Mouse (Mus musculus): ENCODE results near the gene Defb35. TPM values are rescaled to one million over a fixed set of nuclear protein-coding genes. Genes with fewer than 3 reads are reported as not detected.

The Defb35 gene
- total and polyA plus RNA-seq, 3 experiments = not detected

DNA sequence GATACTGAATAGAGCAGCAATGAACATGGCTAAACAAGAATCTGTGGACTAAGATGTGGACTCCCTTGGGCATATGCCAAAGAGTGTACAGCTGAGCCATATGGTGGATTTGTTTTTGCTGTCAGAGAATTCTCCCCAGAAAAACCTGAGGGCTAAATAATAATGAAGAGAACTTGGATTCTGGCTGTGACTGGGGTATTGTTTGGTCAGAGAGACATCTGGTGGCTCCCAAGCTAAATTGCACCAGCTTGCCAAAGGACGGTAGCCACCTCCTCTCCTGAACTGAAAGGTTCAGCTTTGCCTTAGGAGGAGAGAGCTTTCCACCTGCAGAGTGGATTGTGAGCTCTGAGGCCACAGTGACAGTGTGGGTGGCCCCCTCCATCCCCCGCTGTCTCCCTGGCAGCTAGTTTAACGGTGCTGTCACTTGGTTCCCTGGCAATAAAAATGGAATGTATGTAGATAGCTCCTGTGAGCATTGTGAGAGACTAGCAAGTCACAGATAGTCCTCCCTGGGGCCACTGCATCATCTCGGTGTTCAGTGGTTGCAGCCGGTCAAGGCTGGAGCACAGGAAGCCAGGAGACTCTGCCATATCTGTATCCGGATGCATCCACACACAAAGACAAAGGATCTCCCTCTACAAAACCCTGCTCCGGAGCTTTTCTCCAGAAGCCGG, 43.6 kb downstream of the Defb35 start:
- TF ChIP-seq RAD21 (IDR thresholded peaks at IDR 0.05; ENCODE audit: low read depth, low read length) = peak; percentile 41
- TF ChIP-seq JUND (IDR thresholded peaks at IDR 0.05; ENCODE audit: low read depth, low read length) = no peak
- TF ChIP-seq CTCF (IDR thresholded peaks at IDR 0.05 in 2 of 3, conservative IDR thresholded peaks at IDR 0.05 in 1 of 3; ENCODE audit: control insufficient read depth in 1 of 3, insufficient read depth in 1 of 3, low read depth in 2 of 3, low read length in 3 of 3, poor library complexity in 1 of 3, severe bottlenecking in 1 of 3) = peak; percentile 9 to 32 (median 21); a peak in 3 of 6 replicates
- peak; percentile 38 for TF ChIP-seq SMC3 (IDR thresholded peaks at IDR 0.05; ENCODE audit: low read depth, low read length)
- no peak for TF ChIP-seq MAX (IDR thresholded peaks at IDR 0.05; ENCODE audit: low read length)
- H3K79me2 ChIP-seq (ENCODE audit: control insufficient read depth, insufficient read depth, low read length, poor library complexity) = no peaks in the 10 kb centered on the region
- no peaks in the 10 kb centered on the region for H3K4me1 ChIP-seq (ENCODE audit: control insufficient read depth in 1 of 2, insufficient read depth in 2 of 2, low read length in 2 of 2)
- no peak overlapping the region for H3K27ac ChIP-seq (ENCODE audit: control insufficient read depth, low read depth, low read length)
- H3K4me3 ChIP-seq (ENCODE audit: control insufficient read depth in 1 of 2, insufficient read depth in 1 of 2, low read depth in 2 of 2, low read length in 2 of 2) = no peak overlapping the region
- H3K9me3 ChIP-seq (replicated peaks; ENCODE audit: insufficient read depth, low read length) = no peaks in the 10 kb centered on the region
- no peaks in the 10 kb centered on the region for H3K27me3 ChIP-seq (ENCODE audit: control insufficient read depth in 1 of 2, insufficient read depth in 2 of 2, low read length in 2 of 2)
- DNase-seq (ENCODE audit: low read depth, low spot score) = no peak
- H3K9ac ChIP-seq (ENCODE audit: control insufficient read depth, low read depth, low read length, poor library complexity, severe bottlenecking) = no peak overlapping the region
- H3K36me3 ChIP-seq (ENCODE audit: control insufficient read depth in 1 of 2, insufficient read depth in 2 of 2, low read length in 2 of 2) = no peaks in the 10 kb centered on the region

Other genes with a start within 250 kb of the Defb35 start
- gene AY761184, start 234.7 kb upstream of the Defb35 start, total RNA-seq (2012; rRNA removed) = not detected in 2 replicates
- gene AY761184, start 234.7 kb upstream of the Defb35 start, polyA plus RNA-seq (2012; ENCODE audit: insufficient read depth in 1 of 2, insufficient read length in 2 of 2, low read depth in 1 of 2, low replicate concordance in 2 of 2, missing spikeins in 1 of 2) = not detected
- gene Defa24, start 203.9 kb upstream of the Defb35 start, total RNA-seq (2012; rRNA removed) = not detected in 2 replicates
- not detected for gene Defa24, start 203.9 kb upstream of the Defb35 start, polyA plus RNA-seq (2012; ENCODE audit: insufficient read depth in 1 of 2, insufficient read length in 2 of 2, low read depth in 1 of 2, low replicate concordance in 2 of 2, missing spikeins in 1 of 2)
- gene Defb50, start 114.8 kb upstream of the Defb35 start, total RNA-seq (2012; rRNA removed) = not detected in 2 replicates
- not detected for gene Defb50, start 114.8 kb upstream of the Defb35 start, polyA plus RNA-seq (2012; ENCODE audit: insufficient read depth in 1 of 2, insufficient read length in 2 of 2, low read depth in 1 of 2, low replicate concordance in 2 of 2, missing spikeins in 1 of 2)
- gene Defb2, start 98.4 kb upstream of the Defb35 start, total RNA-seq (2012; rRNA removed) = not detected in 2 replicates
- gene Defb2, start 98.4 kb upstream of the Defb35 start, polyA plus RNA-seq (2012; ENCODE audit: insufficient read depth in 1 of 2, insufficient read length in 2 of 2, low read depth in 1 of 2, low replicate concordance in 2 of 2, missing spikeins in 1 of 2) = not detected
- gene Defb10, start 79.5 kb upstream of the Defb35 start, total RNA-seq (2012; rRNA removed) = not detected in 2 replicates
- gene Defb10, start 79.5 kb upstream of the Defb35 start, polyA plus RNA-seq (2012; ENCODE audit: insufficient read depth in 1 of 2, insufficient read length in 2 of 2, low read depth in 1 of 2, low replicate concordance in 2 of 2, missing spikeins in 1 of 2) = not detected
- not detected in 2 replicates for gene Defb9, start 52.9 kb upstream of the Defb35 start, total RNA-seq (2012; rRNA removed)
- not detected for gene Defb9, start 52.9 kb upstream of the Defb35 start, polyA plus RNA-seq (2012; ENCODE audit: insufficient read depth in 1 of 2, insufficient read length in 2 of 2, low read depth in 1 of 2, low replicate concordance in 2 of 2, missing spikeins in 1 of 2)
- gene Defb11, start 31.9 kb upstream of the Defb35 start, total RNA-seq (2012; rRNA removed) = not detected in 2 replicates
- gene Defb11, start 31.9 kb upstream of the Defb35 start, polyA plus RNA-seq (2012; ENCODE audit: insufficient read depth in 1 of 2, insufficient read length in 2 of 2, low read depth in 1 of 2, low replicate concordance in 2 of 2, missing spikeins in 1 of 2) = not detected
- gene Defb15, start 5.6 kb upstream of the Defb35 start, total RNA-seq (2012; rRNA removed) = not detected in 2 replicates
- gene Defb15, start 5.6 kb upstream of the Defb35 start, polyA plus RNA-seq (2012; ENCODE audit: insufficient read depth in 1 of 2, insufficient read length in 2 of 2, low read depth in 1 of 2, low replicate concordance in 2 of 2, missing spikeins in 1 of 2) = not detected
- gene Defb13, start 8.4 kb downstream of the Defb35 start, total RNA-seq (2012; rRNA removed) = not detected in 2 replicates
- gene Defb13, start 8.4 kb downstream of the Defb35 start, polyA plus RNA-seq (2012; ENCODE audit: insufficient read depth in 1 of 2, insufficient read length in 2 of 2, low read depth in 1 of 2, low replicate concordance in 2 of 2, missing spikeins in 1 of 2) = not detected
- not detected in 2 replicates for gene Fam90a1a, start 20.4 kb downstream of the Defb35 start, total RNA-seq (2012; rRNA removed)
- not detected for gene Fam90a1a, start 20.4 kb downstream of the Defb35 start, polyA plus RNA-seq (2012; ENCODE audit: insufficient read depth in 1 of 2, insufficient read length in 2 of 2, low read depth in 1 of 2, low replicate concordance in 2 of 2, missing spikeins in 1 of 2)
- gene Ccdc70, start 31.4 kb downstream of the Defb35 start, total RNA-seq (2012; rRNA removed) = not detected in 2 replicates
- not detected for gene Ccdc70, start 31.4 kb downstream of the Defb35 start, polyA plus RNA-seq (2012; ENCODE audit: insufficient read depth in 1 of 2, insufficient read length in 2 of 2, low read depth in 1 of 2, low replicate concordance in 2 of 2, missing spikeins in 1 of 2)
- 28.7 and 32.5 TPM in 2 replicates for gene Atp7b, start 122.0 kb downstream of the Defb35 start, total RNA-seq (2012; rRNA removed)
- 10 to 100 TPM in 1 of 2 experiments, not detected in 1; 29.4 TPM for gene Atp7b, start 122.0 kb downstream of the Defb35 start, polyA plus RNA-seq (2012; ENCODE audit: insufficient read depth in 1 of 2, insufficient read length in 2 of 2, low read depth in 1 of 2, low replicate concordance in 2 of 2, missing spikeins in 1 of 2)
- gene Alg11, start 122.4 kb downstream of the Defb35 start, total RNA-seq (2012; rRNA removed) = 18.6 and 22.2 TPM in 2 replicates
- gene Alg11, start 122.4 kb downstream of the Defb35 start, polyA plus RNA-seq (2012; ENCODE audit: insufficient read depth in 1 of 2, insufficient read length in 2 of 2, low read depth in 1 of 2, low replicate concordance in 2 of 2, missing spikeins in 1 of 2) = 10 to 100 TPM; 17.2 to 55.0 TPM
- gene Nek5, start 186.7 kb downstream of the Defb35 start, total RNA-seq (2012; rRNA removed) = not detected in 2 replicates
- gene Nek5, start 186.7 kb downstream of the Defb35 start, polyA plus RNA-seq (2012; ENCODE audit: insufficient read depth in 1 of 2, insufficient read length in 2 of 2, low read depth in 1 of 2, low replicate concordance in 2 of 2, missing spikeins in 1 of 2) = under 1 TPM in 1 of 2 experiments, not detected in 1; 0.04 TPM
- 2.0 and 3.0 TPM in 2 replicates for gene Nek3, start 228.1 kb downstream of the Defb35 start, total RNA-seq (2012; rRNA removed)
- 1 to 10 TPM in 1 of 2 experiments, not detected in 1; 3.5 TPM for gene Nek3, start 228.1 kb downstream of the Defb35 start, polyA plus RNA-seq (2012; ENCODE audit: insufficient read depth in 1 of 2, insufficient read length in 2 of 2, low read depth in 1 of 2, low replicate concordance in 2 of 2, missing spikeins in 1 of 2)
- 25.5 and 26.4 TPM in 2 replicates for gene Ckap2, start 247.5 kb downstream of the Defb35 start, total RNA-seq (2012; rRNA removed)
- gene Ckap2, start 247.5 kb downstream of the Defb35 start, polyA plus RNA-seq (2012; ENCODE audit: insufficient read depth in 1 of 2, insufficient read length in 2 of 2, low read depth in 1 of 2, low replicate concordance in 2 of 2, missing spikeins in 1 of 2) = 10 to 100 TPM in 1 of 2 experiments, not detected in 1; 33.6 TPM